Mouse (Mus musculus): ENCODE data around the gene Plac8. TPM values are rescaled to one million over a fixed set of nuclear protein-coding genes. Genes with fewer than 3 reads are reported as not detected.

Gene Plac8
- polyA plus RNA-seq, 1 experiment = 35.8 TPM

- Histone ChIP-seq H3K4me3 (ENCODE audit: insufficient read depth, poor library complexity, severe bottlenecking) (no peak overlapping the region), H3ac (ENCODE audit: control insufficient read depth, insufficient read length, low read depth) (no peak overlapping the region), H3K79me2 (ENCODE audit: control insufficient read depth, insufficient read depth) (no peaks in the 10 kb centered on the region), H3K36me3 (ENCODE audit: control insufficient read depth, insufficient read depth) (no peaks in the 10 kb centered on the region), H3K79me3 (ENCODE audit: low read depth) (no peaks in the 10 kb centered on the region), H3K27me3 (ENCODE audit: control insufficient read depth, insufficient read depth, insufficient read length) (no peaks in the 10 kb centered on the region)
- TF ChIP-seq MAX (IDR thresholded peaks at IDR 0.05) = no peak
- TF ChIP-seq FOSL1 (IDR thresholded peaks at IDR 0.05; ENCODE audit: insufficient read depth, low read length, poor library complexity, severe bottlenecking) = no peak
- TF ChIP-seq USF1 (IDR thresholded peaks at IDR 0.05; ENCODE audit: low read depth) = no peak
- no peak for TF ChIP-seq MYOG (IDR thresholded peaks at IDR 0.05; ENCODE audit: control insufficient read depth, extremely low read depth, insufficient read length)
- TF ChIP-seq CEBPB (IDR thresholded peaks at IDR 0.05; ENCODE audit: low read depth) = no peak
- TF ChIP-seq MYOD1 (IDR thresholded peaks at IDR 0.05; ENCODE audit: control insufficient read depth, insufficient read length, low read depth) = no peak
- no peak for TF ChIP-seq CTCF (IDR thresholded peaks at IDR 0.05; ENCODE audit: control insufficient read depth, insufficient read depth, insufficient read length)
Measured at GRCm38 (mm10) chr5:100585657-100586056, 13.6 kb upstream of the Plac8 start.

GRCm38 (mm10) chr5:100585206-100585644 lies 13.2 kb upstream of the Plac8 start:
- Histone ChIP-seq H3K36me3 (ENCODE audit: control insufficient read depth, insufficient read depth) (no peaks in the 10 kb centered on the region), H3ac (ENCODE audit: control insufficient read depth, insufficient read length, low read depth) (no peak overlapping the region), H3K27me3 (ENCODE audit: control insufficient read depth, insufficient read depth, insufficient read length) (no peaks in the 10 kb centered on the region), H3K4me3 (ENCODE audit: insufficient read depth, poor library complexity, severe bottlenecking) (no peak overlapping the region), H3K79me2 (ENCODE audit: control insufficient read depth, insufficient read depth) (no peaks in the 10 kb centered on the region), H3K79me3 (ENCODE audit: low read depth) (no peaks in the 10 kb centered on the region)
- TF ChIP-seq CEBPB (IDR thresholded peaks at IDR 0.05; ENCODE audit: low read depth) (no peak), MYOD1 (IDR thresholded peaks at IDR 0.05; ENCODE audit: control insufficient read depth, insufficient read length, low read depth) (no peak), USF1 (IDR thresholded peaks at IDR 0.05; ENCODE audit: low read depth) (no peak), FOSL1 (IDR thresholded peaks at IDR 0.05; ENCODE audit: insufficient read depth, low read length, poor library complexity, severe bottlenecking) (no peak), MAX (IDR thresholded peaks at IDR 0.05) (no peak), MYOG (IDR thresholded peaks at IDR 0.05; ENCODE audit: control insufficient read depth, extremely low read depth, insufficient read length) (no peak), CTCF (IDR thresholded peaks at IDR 0.05; ENCODE audit: control insufficient read depth, insufficient read depth, insufficient read length) (no peak)

GRCm38 (mm10) chr5:100583066-100583465 lies 11.0 kb upstream of the Plac8 start:
- no peaks in the 10 kb centered on the region for H3K36me3 ChIP-seq (ENCODE audit: control insufficient read depth, insufficient read depth)
- TF ChIP-seq MAX (IDR thresholded peaks at IDR 0.05) (no peak), USF1 (IDR thresholded peaks at IDR 0.05; ENCODE audit: low read depth) (no peak), FOSL1 (IDR thresholded peaks at IDR 0.05; ENCODE audit: insufficient read depth, low read length, poor library complexity, severe bottlenecking) (no peak), CTCF (IDR thresholded peaks at IDR 0.05; ENCODE audit: control insufficient read depth, insufficient read depth, insufficient read length) (no peak), CEBPB (IDR thresholded peaks at IDR 0.05; ENCODE audit: low read depth) (no peak), MYOD1 (IDR thresholded peaks at IDR 0.05; ENCODE audit: control insufficient read depth, insufficient read length, low read depth) (no peak), MYOG (IDR thresholded peaks at IDR 0.05; ENCODE audit: control insufficient read depth, extremely low read depth, insufficient read length) (no peak)
- H3K27me3 ChIP-seq (ENCODE audit: control insufficient read depth, insufficient read depth, insufficient read length) = no peaks in the 10 kb centered on the region
- no peaks in the 10 kb centered on the region for H3K79me3 ChIP-seq (ENCODE audit: low read depth)
- no peaks in the 10 kb centered on the region for H3K79me2 ChIP-seq (ENCODE audit: control insufficient read depth, insufficient read depth)
- no peak overlapping the region for H3ac ChIP-seq (ENCODE audit: control insufficient read depth, insufficient read length, low read depth)
- H3K4me3 ChIP-seq (ENCODE audit: insufficient read depth, poor library complexity, severe bottlenecking) = no peak overlapping the region

GRCm38 (mm10) chr5:100582435-100582826 lies 10.4 kb upstream of the Plac8 start:
- no peak overlapping the region for H3ac ChIP-seq (ENCODE audit: control insufficient read depth, insufficient read length, low read depth)
- H3K79me2 ChIP-seq (ENCODE audit: control insufficient read depth, insufficient read depth) = no peaks in the 10 kb centered on the region
- H3K36me3 ChIP-seq (ENCODE audit: control insufficient read depth, insufficient read depth) = no peaks in the 10 kb centered on the region
- no peaks in the 10 kb centered on the region for H3K79me3 ChIP-seq (ENCODE audit: low read depth)
- no peak for TF ChIP-seq USF1 (IDR thresholded peaks at IDR 0.05; ENCODE audit: low read depth)
- TF ChIP-seq MYOD1 (IDR thresholded peaks at IDR 0.05; ENCODE audit: control insufficient read depth, insufficient read length, low read depth) = no peak
- TF ChIP-seq MAX (IDR thresholded peaks at IDR 0.05) = no peak
- TF ChIP-seq FOSL1 (IDR thresholded peaks at IDR 0.05; ENCODE audit: insufficient read depth, low read length, poor library complexity, severe bottlenecking) = no peak
- TF ChIP-seq CEBPB (IDR thresholded peaks at IDR 0.05; ENCODE audit: low read depth) = no peak
- TF ChIP-seq MYOG (IDR thresholded peaks at IDR 0.05; ENCODE audit: control insufficient read depth, extremely low read depth, insufficient read length) = no peak
- TF ChIP-seq CTCF (IDR thresholded peaks at IDR 0.05; ENCODE audit: control insufficient read depth, insufficient read depth, insufficient read length) = no peak
- no peaks in the 10 kb centered on the region for H3K27me3 ChIP-seq (ENCODE audit: control insufficient read depth, insufficient read depth, insufficient read length)
- no peak overlapping the region for H3K4me3 ChIP-seq (ENCODE audit: insufficient read depth, poor library complexity, severe bottlenecking)

GRCm38 (mm10) chr5:100581622-100582434 lies 9.8 kb upstream of the Plac8 start:
- no peaks in the 10 kb centered on the region for H3K36me3 ChIP-seq (ENCODE audit: control insufficient read depth, insufficient read depth)
- H3K79me2 ChIP-seq (ENCODE audit: control insufficient read depth, insufficient read depth) = no peaks in the 10 kb centered on the region
- no peak overlapping the region for H3K4me3 ChIP-seq (ENCODE audit: insufficient read depth, poor library complexity, severe bottlenecking)
- H3K27me3 ChIP-seq (ENCODE audit: control insufficient read depth, insufficient read depth, insufficient read length) = no peaks in the 10 kb centered on the region
- no peaks in the 10 kb centered on the region for H3K79me3 ChIP-seq (ENCODE audit: low read depth)
- no peak overlapping the region for H3ac ChIP-seq (ENCODE audit: control insufficient read depth, insufficient read length, low read depth)
- TF ChIP-seq MYOD1 (IDR thresholded peaks at IDR 0.05; ENCODE audit: control insufficient read depth, insufficient read length, low read depth) (no peak), CEBPB (IDR thresholded peaks at IDR 0.05; ENCODE audit: low read depth) (no peak), MYOG (IDR thresholded peaks at IDR 0.05; ENCODE audit: control insufficient read depth, extremely low read depth, insufficient read length) (no peak)
